Mouse (Mus musculus) lung, adult 2 months (tissue): ENCODE measurements around the gene Bhlha15.

ENCODE experiments used
- CTCF ChIP-seq: fragments of 200-500 bp; IDR thresholded peaks from 2 replicates; pipeline ENCODE4 v1.5.1; 2011; ENCODE audit warnings: mild to moderate bottlenecking, low read length, control low read depth; ENCODE audit not compliant: insufficient read depth
- POLR2A ChIP-seq: fragments of 200-500 bp; IDR thresholded peaks from 2 replicates; pipeline ENCODE4 v1.6.1; 2011; ENCODE audit warnings: low read depth, mild to moderate bottlenecking, control low read depth, low read length, borderline replicate concordance; ENCODE audit errors: extremely low read depth

DNA sequence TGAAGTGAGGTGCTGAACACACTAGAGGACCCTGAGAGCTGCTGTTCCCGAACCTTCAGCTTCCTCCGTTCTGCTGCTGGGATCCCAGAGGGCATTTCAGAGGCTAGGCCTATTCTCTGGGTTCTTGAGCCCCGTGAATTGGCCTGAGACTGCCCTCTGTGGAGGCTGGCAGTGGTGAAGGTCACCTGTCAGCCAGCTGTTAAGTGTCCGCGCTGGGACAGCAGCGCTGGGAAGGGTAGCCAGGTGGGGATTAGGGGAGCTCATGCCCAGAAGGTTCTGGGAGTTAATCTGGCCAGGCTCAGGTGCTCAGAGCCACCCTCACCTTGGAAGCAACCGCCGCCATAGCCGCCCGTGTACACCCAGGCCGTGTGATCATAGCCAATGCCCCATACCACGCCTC, 14.2 kb downstream of the Bhlha15 start:
- no peak for TF ChIP-seq POLR2A
- TF ChIP-seq CTCF: no peak
